Mouse (Mus musculus) ZHBTc4 (cell line): ENCODE measurements around the gene Fam166b.

Experiments
- DNase-seq: peaks from one replicate; pipeline ENCODE4 v3.0.0-alpha.2; 2011; ENCODE audit warnings: low read depth, low spot score

The Fam166b gene

GRCm38 (mm10) chr4:43428180-43428861, 613 bp downstream of the Fam166b start:
- no peak for DNase-seq

GRCm38 (mm10) chr4:43427501-43428179, 1.3 kb downstream of the Fam166b start:
- DNase-seq = no peak

- no peak for DNase-seq
These were observed 2.4 kb downstream of the Fam166b start for GRCm38 (mm10) chr4:43426487-43426886.

GRCm38 (mm10) chr4:43425648-43426380, 3.1 kb downstream of the Fam166b start:
- no peak for DNase-seq

GRCm38 (mm10) chr4:43425197-43425596, 3.7 kb downstream of the Fam166b start:
- DNase-seq = no peak

GRCm38 (mm10) chr4:43424072-43424471, 4.9 kb downstream of the Fam166b start:
- DNase-seq = no peak

GRCm38 (mm10) chr4:43423267-43423934, 5.5 kb downstream of the Fam166b start:
- DNase-seq = no peak

- DNase-seq = no peak
These were observed 7.2 kb downstream of the Fam166b start for GRCm38 (mm10) chr4:43421632-43422240.

- DNase-seq = peak; percentile 91
These were observed 8.6 kb downstream of the Fam166b start for GRCm38 (mm10) chr4:43420305-43420704.

- no peak for DNase-seq
These were observed 9.1 kb downstream of the Fam166b start for GRCm38 (mm10) chr4:43419801-43420281.

- DNase-seq = no peak
These were observed 9.8 kb downstream of the Fam166b start for GRCm38 (mm10) chr4:43418973-43419656.

GRCm38 (mm10) chr4:43418450-43418849, 10.5 kb downstream of the Fam166b start:
- DNase-seq = no peak

- DNase-seq = no peak
These were observed 11.5 kb downstream of the Fam166b start for GRCm38 (mm10) chr4:43417269-43418062.

GRCm38 (mm10) chr4:43416071-43416490, 12.9 kb downstream of the Fam166b start:
- DNase-seq = no peak

GRCm38 (mm10) chr4:43415221-43416070, 13.5 kb downstream of the Fam166b start:
- DNase-seq = no peak

GRCm38 (mm10) chr4:43414761-43415160, 14.2 kb downstream of the Fam166b start:
- no peak for DNase-seq

GRCm38 (mm10) chr4:43407071-43407920, 21.6 kb downstream of the Fam166b start:
- DNase-seq = peak; percentile 77
